Mouse (Mus musculus): ENCODE results near the gene Lgals3bp.

Gene Lgals3bp

GRCm38 (mm10) chr11:118366559-118366958, 35.3 kb downstream of the Lgals3bp start:
- intact Hi-C loops (cut with DNase I), result no loop called here

- intact Hi-C loops (cut with DNase I), result no loop called here
These were observed 35.8 kb downstream of the Lgals3bp start for GRCm38 (mm10) chr11:118366108-118366507.

- intact Hi-C loops (cut with DNase I), result no loop called here
These were observed 36.7 kb downstream of the Lgals3bp start for GRCm38 (mm10) chr11:118365171-118365570.

GRCm38 (mm10) chr11:118364021-118364420, 37.9 kb downstream of the Lgals3bp start:
- intact Hi-C loops (cut with DNase I), result loop anchor here (5.0 kb wide), 1 partner anchor 42 kb away; no protein-coding TSS in a partner anchor

GRCm38 (mm10) chr11:118362971-118363518, 38.8 kb downstream of the Lgals3bp start:
- intact Hi-C loops (cut with DNase I), result loop anchor here (5.0 kb wide), 1 partner anchor 41 kb away; no protein-coding TSS in a partner anchor

GRCm38 (mm10) chr11:118362501-118362900, 39.4 kb downstream of the Lgals3bp start:
- intact Hi-C loops (cut with DNase I), result loop anchor here (5.0 kb wide), 1 partner anchor 40 kb away; no protein-coding TSS in a partner anchor

- intact Hi-C loops (cut with DNase I), result loop anchor here (5.0 kb wide), 1 partner anchor 39 kb away; no protein-coding TSS in a partner anchor
These were observed 41.0 kb downstream of the Lgals3bp start for GRCm38 (mm10) chr11:118360907-118361341.

- intact Hi-C loops (cut with DNase I), result loop anchor here (5.0 kb wide), 1 partner anchor 38 kb away; no protein-coding TSS in a partner anchor
These were observed 41.4 kb downstream of the Lgals3bp start for GRCm38 (mm10) chr11:118360491-118360890.

- intact Hi-C loops (cut with DNase I), result no loop called here
These were observed 46.3 kb downstream of the Lgals3bp start, which contains the start of gene Timp2 for GRCm38 (mm10) chr11:118355640-118356039. Timp2 (minus strand) TSS chr11:118355740.

GRCm38 (mm10) chr11:118355205-118355604, 46.7 kb downstream of the Lgals3bp start:
- intact Hi-C loops (cut with DNase I), result no loop called here

- intact Hi-C loops (cut with DNase I), result no loop called here
These were observed 47.2 kb downstream of the Lgals3bp start for GRCm38 (mm10) chr11:118354636-118355191.

GRCm38 (mm10) chr11:118349494-118349893, 52.4 kb downstream of the Lgals3bp start:
- intact Hi-C loops (cut with DNase I), result no loop called here

GRCm38 (mm10) chr11:118348877-118349276, 53.0 kb downstream of the Lgals3bp start:
- intact Hi-C loops (cut with DNase I), result no loop called here

- intact Hi-C loops (cut with DNase I), result no loop called here
These were observed 53.5 kb downstream of the Lgals3bp start for GRCm38 (mm10) chr11:118348419-118348818.

GRCm38 (mm10) chr11:118347911-118348310, 54.0 kb downstream of the Lgals3bp start:
- intact Hi-C loops (cut with DNase I), result no loop called here

- intact Hi-C loops (cut with DNase I), result no loop called here
These were observed 54.5 kb downstream of the Lgals3bp start for GRCm38 (mm10) chr11:118347391-118347790.

- intact Hi-C loops (cut with DNase I), result no loop called here
These were observed 55.3 kb downstream of the Lgals3bp start for GRCm38 (mm10) chr11:118346395-118347096.

- intact Hi-C loops (cut with DNase I), result no loop called here
These were observed 56.2 kb downstream of the Lgals3bp start for GRCm38 (mm10) chr11:118345693-118346092.

GRCm38 (mm10) chr11:118343629-118344028, 58.3 kb downstream of the Lgals3bp start:
- intact Hi-C loops (cut with DNase I), result no loop called here

All from adrenal gland (tissue).